Mouse (Mus musculus): ENCODE measurements around the gene Prr36. TPM values are rescaled to one million over a fixed set of nuclear protein-coding genes. Genes with fewer than 3 reads are reported as not detected.

Prr36 gene
- polyA plus RNA-seq, 1 experiment from 2014 or later: 1.0 TPM

DNA sequence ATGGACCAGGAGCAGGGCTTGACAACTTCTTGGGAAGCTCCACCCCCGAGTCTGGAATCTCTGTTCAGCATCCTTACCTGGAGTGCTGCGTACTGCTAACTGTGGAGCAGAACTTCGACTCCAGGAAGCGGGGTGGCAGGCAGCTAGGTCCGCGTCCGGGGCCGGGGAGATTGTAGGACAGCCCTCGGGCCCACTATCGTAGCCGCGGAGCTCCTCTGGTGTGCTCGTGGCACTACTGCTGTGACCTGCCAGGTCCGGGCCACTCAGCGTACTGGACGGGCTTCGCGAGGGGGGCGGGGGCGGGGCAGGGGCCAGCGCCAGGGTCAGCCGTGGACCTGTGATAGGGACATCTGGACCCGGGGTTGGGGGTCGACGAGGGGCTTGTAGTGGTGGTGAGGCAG, 4.5 kb downstream of the Prr36 start:
- Histone ChIP-seq H3K4me2 (peak overlapping the region; percentile 83), H3K36me3 (ENCODE audit: control insufficient read depth, insufficient read depth, low read length) (no peaks in the 10 kb centered on the region), H3K27me3 (replicated peaks; ENCODE audit: control insufficient read depth, insufficient read depth, low read length) (peaks cover 45% of the 10 kb centered on the region), H3K4me3 (ENCODE audit: low read depth, low read length) (peak overlapping the region; percentile 46), H3K4me1 (replicated peaks; ENCODE audit: control insufficient read depth, insufficient read depth, low read length) (peaks cover 21% of the 10 kb centered on the region), H3K9ac (ENCODE audit: low read depth, low read length) (peak overlapping the region; percentile 43; the same call in 1 of the 2 replicates), H3K9me3 (ENCODE audit: control insufficient read depth, low read length) (no peaks in the 10 kb centered on the region), H3K27ac (ENCODE audit: low read depth, low read length) (no peak overlapping the region)
- DNase-seq (ENCODE audit: low spot score): peak; percentile 40
- WGBS: 1% methylated on average over 25 of the region's 25 CpGs
- peak; percentile 22; the same call in 1 of the 2 replicates for ATAC-seq (replicated peaks; ENCODE audit: low FRiP score)

DNA sequence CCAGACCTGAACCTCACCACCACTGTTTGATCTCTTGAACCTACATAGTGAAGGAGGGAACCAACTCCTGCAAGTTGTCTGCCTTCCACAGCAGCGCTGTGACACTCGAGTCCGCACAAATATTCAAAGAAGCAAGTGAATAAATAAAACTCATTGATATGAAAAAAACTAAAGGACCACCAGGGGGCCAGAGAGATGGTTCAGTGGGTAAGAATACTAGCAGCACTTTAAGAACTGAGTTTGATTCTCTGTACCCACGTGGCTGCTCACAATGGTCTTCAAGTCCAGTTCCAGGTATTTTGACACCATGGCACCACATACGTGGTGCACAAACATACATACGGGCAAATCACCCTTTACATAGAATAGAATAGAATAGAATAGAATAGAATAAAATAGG, 6.2 kb downstream of the Prr36 start:
- H3K4me3 ChIP-seq (ENCODE audit: low read depth, low read length): no peak overlapping the region
- H3K27me3 ChIP-seq (replicated peaks; ENCODE audit: control insufficient read depth, insufficient read depth, low read length): peaks cover 38% of the 10 kb centered on the region
- peaks cover 25% of the 10 kb centered on the region for H3K4me1 ChIP-seq (replicated peaks; ENCODE audit: control insufficient read depth, insufficient read depth, low read length)
- H3K36me3 ChIP-seq (ENCODE audit: control insufficient read depth, insufficient read depth, low read length): no peaks in the 10 kb centered on the region
- ATAC-seq (replicated peaks; ENCODE audit: low FRiP score): no peak
- 74% methylated on average over 6 of the region's 6 CpGs for WGBS
- no peak overlapping the region for H3K9ac ChIP-seq (ENCODE audit: low read depth, low read length)
- H3K4me2 ChIP-seq: no peak overlapping the region
- no peaks in the 10 kb centered on the region for H3K9me3 ChIP-seq (ENCODE audit: control insufficient read depth, low read length)
- no peak overlapping the region for H3K27ac ChIP-seq (ENCODE audit: low read depth, low read length)
- no peak for DNase-seq (ENCODE audit: low spot score)

DNA sequence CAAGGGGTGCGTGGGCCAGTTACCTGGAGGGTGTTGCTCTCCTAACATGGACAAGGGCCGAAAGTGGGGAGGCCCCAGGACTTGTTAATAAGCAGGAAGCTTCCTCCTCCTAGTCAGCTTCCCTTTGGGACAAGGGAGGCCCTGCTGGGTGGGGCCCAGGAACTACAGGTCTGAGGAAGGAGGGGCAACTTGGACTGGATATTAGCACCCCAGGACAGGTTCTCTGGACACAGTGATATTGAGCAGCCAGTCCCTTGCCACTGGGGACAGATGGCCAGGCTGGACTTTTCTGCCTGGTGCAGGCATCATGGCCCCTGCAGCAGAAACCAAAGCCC, 10.3 kb downstream of the Prr36 start:
- no peak overlapping the region for H3K9ac ChIP-seq (ENCODE audit: low read depth, low read length)
- WGBS: 66% methylated on average over 2 of the region's 2 CpGs

DNA sequence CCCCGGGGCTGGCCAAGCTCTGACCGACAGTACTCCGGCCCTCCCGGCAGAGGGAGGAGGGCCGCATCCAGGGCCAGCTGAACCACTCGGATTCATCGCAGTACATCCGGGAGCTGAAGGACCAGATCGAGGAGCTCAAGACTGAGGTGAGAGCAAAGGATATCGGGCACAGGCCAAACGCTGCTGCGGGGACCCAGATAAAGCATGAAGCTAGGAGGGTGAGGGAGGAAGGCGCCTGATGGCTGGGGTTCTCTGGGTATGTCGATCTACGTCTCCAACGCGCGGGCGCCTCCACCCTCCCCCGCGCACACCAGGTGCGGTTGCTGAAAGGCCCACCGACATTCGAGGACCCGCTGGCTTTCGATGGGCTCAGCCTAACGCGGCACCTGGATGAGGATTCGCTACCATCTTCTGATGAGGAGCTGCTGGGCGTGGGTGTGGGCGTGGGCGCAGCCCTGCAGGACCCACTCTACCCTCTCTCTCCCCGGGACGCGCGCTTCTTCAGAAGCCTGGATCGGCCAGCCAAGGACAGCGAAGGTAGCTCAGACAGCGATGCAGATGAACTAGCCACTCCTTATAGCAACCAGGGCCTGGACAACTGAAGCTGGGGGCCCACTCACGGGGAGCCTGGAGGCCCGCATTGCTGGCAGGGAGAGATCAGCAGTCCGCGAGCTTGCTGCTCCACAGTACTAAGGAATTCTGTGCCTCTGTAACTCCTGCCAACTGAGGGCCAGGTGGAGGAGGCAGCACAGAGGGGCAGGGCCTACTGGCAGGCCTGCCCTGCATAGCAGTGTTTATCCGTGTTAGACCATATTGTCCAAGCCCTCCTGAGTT, 10.9 kb downstream of the Prr36 start:
- DNase-seq (ENCODE audit: low spot score): no peak
- Histone ChIP-seq H3K27me3 (replicated peaks; ENCODE audit: control insufficient read depth, insufficient read depth, low read length) (peaks cover 32% of the 10 kb centered on the region), H3K4me1 (replicated peaks; ENCODE audit: control insufficient read depth, insufficient read depth, low read length) (peaks cover 3% of the 10 kb centered on the region; the same call in 1 of the 2 replicates), H3K27ac (ENCODE audit: low read depth, low read length) (no peak overlapping the region), H3K4me3 (ENCODE audit: low read depth, low read length) (0 out of 2 replicates have a peak overlapping the region, but pooled peaks have one; percentile 0), H3K36me3 (ENCODE audit: control insufficient read depth, insufficient read depth, low read length) (no peaks in the 10 kb centered on the region), H3K9me3 (ENCODE audit: control insufficient read depth, low read length) (no peaks in the 10 kb centered on the region), H3K4me2 (peak overlapping the region; percentile 30), H3K9ac (ENCODE audit: low read depth, low read length) (no peak overlapping the region)
- WGBS: 11% methylated on average over 44 of the region's 44 CpGs
- ATAC-seq (replicated peaks; ENCODE audit: low FRiP score): peak; percentile 64

More for the DNA sequence above, 10.3 kb downstream of the Prr36 start:
- Histone ChIP-seq H3K27me3 (replicated peaks; ENCODE audit: control insufficient read depth, insufficient read depth, low read length) (peaks cover 32% of the 10 kb centered on the region), H3K4me2 (no peak overlapping the region), H3K27ac (ENCODE audit: low read depth, low read length) (no peak overlapping the region), H3K4me1 (replicated peaks; ENCODE audit: control insufficient read depth, insufficient read depth, low read length) (peaks cover 3% of the 10 kb centered on the region; the same call in 1 of the 2 replicates), H3K9me3 (ENCODE audit: control insufficient read depth, low read length) (no peaks in the 10 kb centered on the region), H3K4me3 (ENCODE audit: low read depth, low read length) (no peak overlapping the region), H3K36me3 (ENCODE audit: control insufficient read depth, insufficient read depth, low read length) (no peaks in the 10 kb centered on the region)
- ATAC-seq (replicated peaks; ENCODE audit: low FRiP score) (no peak), DNase-seq (ENCODE audit: low spot score) (no peak)

DNA sequence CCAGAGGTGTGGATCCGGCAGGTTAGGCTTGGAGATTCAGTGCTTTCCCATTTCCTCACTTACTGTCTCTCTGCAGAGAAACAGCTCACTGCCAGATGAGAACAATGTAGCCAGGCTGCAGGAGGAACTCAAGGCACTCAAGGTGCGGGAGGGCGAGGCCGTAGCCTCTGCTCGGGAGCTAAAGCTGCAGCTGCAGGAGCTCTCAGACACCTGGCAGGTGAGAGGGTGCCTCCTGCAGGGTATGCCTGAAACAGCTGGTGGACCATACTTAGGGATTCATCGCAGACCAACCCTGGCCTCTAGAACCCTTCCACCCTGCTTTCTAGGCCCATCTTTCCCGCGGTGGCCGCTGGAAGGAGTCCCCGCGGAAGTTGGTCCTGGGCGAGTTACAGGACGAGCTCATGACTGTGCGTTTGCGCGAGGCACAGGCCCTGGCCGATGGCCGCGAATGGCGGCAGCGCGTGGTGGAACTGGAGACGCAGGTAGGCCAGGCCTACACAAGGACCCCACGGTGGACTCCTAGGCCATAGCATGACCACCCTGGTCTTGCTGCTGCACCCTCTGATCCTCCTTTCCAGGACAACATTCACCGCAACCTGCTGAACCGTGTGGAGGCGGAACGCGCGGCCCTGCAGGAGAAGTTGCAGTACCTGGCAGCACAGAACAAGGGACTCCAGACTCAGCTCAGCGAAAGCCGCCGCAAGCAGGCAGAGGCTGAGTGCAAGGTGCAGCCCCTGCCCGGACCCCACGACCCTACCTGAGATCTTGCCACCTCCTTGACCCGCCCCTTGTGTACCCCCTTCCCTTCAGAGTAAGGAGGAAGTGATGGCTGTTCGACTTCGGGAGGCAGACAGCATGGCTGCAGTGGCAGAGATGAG, 11.8 kb downstream of the Prr36 start:
- no peaks in the 10 kb centered on the region for H3K9me3 ChIP-seq (ENCODE audit: control insufficient read depth, low read length)
- WGBS: 14% methylated on average over 38 of the region's 38 CpGs

DNA sequence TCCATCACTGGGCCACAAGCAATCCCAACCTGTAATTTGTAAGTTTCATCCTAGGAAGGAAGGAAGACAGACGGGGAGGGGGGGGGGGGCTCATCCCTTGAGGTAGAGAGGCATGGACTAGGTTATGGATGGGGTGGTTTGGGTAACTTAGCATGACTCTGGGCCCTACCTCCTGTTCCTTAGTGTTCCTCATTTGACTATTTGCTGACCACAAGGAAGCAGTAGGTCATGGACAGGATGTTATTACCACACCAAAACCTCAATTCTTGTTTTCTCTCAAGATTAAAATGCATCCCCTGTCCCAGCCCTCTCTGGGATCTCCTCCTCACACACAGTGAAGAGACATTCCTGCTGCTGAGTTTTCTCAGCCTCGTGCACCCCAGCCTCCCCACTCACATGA, 15.9 kb downstream of the Prr36 start:
- peaks cover under 1% of the 10 kb centered on the region; the same call in 1 of the 2 replicates for H3K4me1 ChIP-seq (replicated peaks; ENCODE audit: control insufficient read depth, insufficient read depth, low read length)
- no peaks in the 10 kb centered on the region for H3K9me3 ChIP-seq (ENCODE audit: control insufficient read depth, low read length)
- H3K27ac ChIP-seq (ENCODE audit: low read depth, low read length): no peak overlapping the region

More for the DNA sequence above, 11.8 kb downstream of the Prr36 start:
- no peak overlapping the region for H3K9ac ChIP-seq (ENCODE audit: low read depth, low read length)
- no peaks in the 10 kb centered on the region for H3K36me3 ChIP-seq (ENCODE audit: control insufficient read depth, insufficient read depth, low read length)
- H3K27ac ChIP-seq (ENCODE audit: low read depth, low read length): no peak overlapping the region
- H3K4me2 ChIP-seq: peak overlapping the region; percentile 30
- peaks cover 3% of the 10 kb centered on the region; the same call in 1 of the 2 replicates for H3K4me1 ChIP-seq (replicated peaks; ENCODE audit: control insufficient read depth, insufficient read depth, low read length)
- 0 out of 2 replicates have a peak overlapping the region, but pooled peaks have one; percentile 0 for H3K4me3 ChIP-seq (ENCODE audit: low read depth, low read length)
- peak; percentile 51 for DNase-seq (ENCODE audit: low spot score)
- peak; percentile 5; the same call in 1 of the 2 replicates for ATAC-seq (replicated peaks; ENCODE audit: low FRiP score)
- H3K27me3 ChIP-seq (replicated peaks; ENCODE audit: control insufficient read depth, insufficient read depth, low read length): peaks cover 32% of the 10 kb centered on the region

DNA sequence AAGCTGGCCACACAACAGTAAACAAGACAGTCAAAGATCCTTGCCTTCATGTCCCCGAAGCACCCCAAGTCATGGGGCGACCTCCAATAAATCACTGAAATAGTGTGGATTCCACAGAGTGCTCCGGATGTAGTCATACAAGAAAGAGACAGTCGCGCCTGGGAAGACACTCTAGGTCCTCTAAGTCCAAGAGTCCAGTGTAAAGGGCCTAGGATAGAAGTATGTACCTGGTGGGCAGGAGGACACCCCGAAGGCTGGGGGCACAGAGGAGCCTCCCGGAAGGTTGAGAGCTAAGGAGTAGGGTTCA, 23.7 kb downstream of the Prr36 start:
- 50% methylated on average over 7 of the region's 7 CpGs for WGBS
- H3K4me3 ChIP-seq (ENCODE audit: low read depth, low read length): no peak overlapping the region
- ATAC-seq (replicated peaks; ENCODE audit: low FRiP score) (no peak), DNase-seq (ENCODE audit: low spot score) (no peak)
- no peaks in the 10 kb centered on the region for H3K9me3 ChIP-seq (ENCODE audit: control insufficient read depth, low read length)
- no peaks in the 10 kb centered on the region for H3K27me3 ChIP-seq (replicated peaks; ENCODE audit: control insufficient read depth, insufficient read depth, low read length)
- no peak overlapping the region for H3K9ac ChIP-seq (ENCODE audit: low read depth, low read length)
- H3K36me3 ChIP-seq (ENCODE audit: control insufficient read depth, insufficient read depth, low read length): no peaks in the 10 kb centered on the region
- peaks cover 3% of the 10 kb centered on the region for H3K4me1 ChIP-seq (replicated peaks; ENCODE audit: control insufficient read depth, insufficient read depth, low read length)
- H3K4me2 ChIP-seq: peak overlapping the region; percentile 36
- H3K27ac ChIP-seq (ENCODE audit: low read depth, low read length): no peak overlapping the region

More for the DNA sequence above, 15.9 kb downstream of the Prr36 start:
- WGBS: 48% methylated on average over 2 of the region's 2 CpGs
- ATAC-seq (replicated peaks; ENCODE audit: low FRiP score) (no peak), DNase-seq (ENCODE audit: low spot score) (no peak)
- no peak overlapping the region for H3K4me3 ChIP-seq (ENCODE audit: low read depth, low read length)
- H3K4me2 ChIP-seq: no peak overlapping the region
- no peaks in the 10 kb centered on the region for H3K36me3 ChIP-seq (ENCODE audit: control insufficient read depth, insufficient read depth, low read length)
- H3K27me3 ChIP-seq (replicated peaks; ENCODE audit: control insufficient read depth, insufficient read depth, low read length): peaks cover 24% of the 10 kb centered on the region
- no peak overlapping the region for H3K9ac ChIP-seq (ENCODE audit: low read depth, low read length)

DNA sequence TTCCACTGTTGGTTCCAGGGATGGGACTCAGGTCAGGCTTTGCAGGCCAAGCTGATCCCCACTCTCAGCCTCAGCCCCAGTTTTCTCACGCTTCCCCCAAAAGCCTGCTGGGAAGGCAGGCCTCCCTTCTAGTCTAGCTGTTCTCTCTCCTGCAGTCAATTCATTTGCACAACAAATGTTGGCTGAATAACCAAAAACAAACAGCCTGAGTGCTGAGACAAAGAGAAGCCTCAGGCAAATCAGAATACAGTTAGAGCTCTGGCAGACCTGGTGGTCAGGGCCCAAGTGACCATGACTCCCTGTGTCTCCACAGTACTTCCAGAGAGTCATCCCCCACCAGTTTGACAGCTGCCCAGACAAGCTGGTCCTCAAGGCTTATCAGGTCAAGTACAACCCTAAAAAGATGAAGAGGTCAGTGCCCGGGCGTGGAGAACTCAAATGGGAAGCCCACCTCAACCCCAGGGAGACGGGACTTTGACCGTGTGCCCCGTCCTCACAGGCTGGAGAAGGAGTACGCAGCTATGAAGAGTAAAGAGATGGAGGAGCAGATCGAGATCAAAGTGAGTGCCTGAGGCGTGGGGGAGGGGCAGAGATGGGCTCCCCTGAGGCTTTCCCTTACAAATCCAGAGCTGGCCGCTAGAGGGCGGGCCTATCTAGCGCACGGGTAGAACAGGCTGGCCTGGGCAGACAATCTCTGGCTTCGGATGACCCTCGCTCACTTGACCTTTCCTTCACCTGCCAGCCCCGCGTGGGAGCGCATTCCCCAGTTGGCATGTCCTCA, 24.3 kb downstream of the Prr36 start:
- WGBS: 11% methylated on average over 18 of the region's 18 CpGs
- Histone ChIP-seq H3K4me2 (peak overlapping the region; percentile 36), H3K9ac (ENCODE audit: low read depth, low read length) (no peak overlapping the region)

More for the DNA sequence above, 24.3 kb downstream of the Prr36 start:
- Histone ChIP-seq H3K36me3 (ENCODE audit: control insufficient read depth, insufficient read depth, low read length) (no peaks in the 10 kb centered on the region), H3K27ac (ENCODE audit: low read depth, low read length) (no peak overlapping the region), H3K9me3 (ENCODE audit: control insufficient read depth, low read length) (no peaks in the 10 kb centered on the region), H3K4me1 (replicated peaks; ENCODE audit: control insufficient read depth, insufficient read depth, low read length) (peaks cover 3% of the 10 kb centered on the region), H3K27me3 (replicated peaks; ENCODE audit: control insufficient read depth, insufficient read depth, low read length) (no peaks in the 10 kb centered on the region), H3K4me3 (ENCODE audit: low read depth, low read length) (no peak overlapping the region)
- DNase-seq (ENCODE audit: low spot score): peak; percentile 75
- peak; percentile 63 for ATAC-seq (replicated peaks; ENCODE audit: low FRiP score)
